Mouse (Mus musculus) heart, embryonic 14.5 days (tissue): ENCODE results near the gene Tcf12. TPM values are rescaled to one million over a fixed set of nuclear protein-coding genes. Genes with fewer than 3 reads are reported as not detected.
A peak's percentile ranks its signal among the peaks of the same experiment; 100 is the strongest.

ENCODE experiments used
- ATAC-seq: fragments of 200-750 bp; cut with Nextera tagmentation; 2 replicates; pipeline ENCODE4 v1.8.0; 2017; ENCODE audit warnings: low read depth, moderate TSS enrichment; ENCODE audit not compliant: insufficient number of reproducible peaks, insufficient read depth, low FRiP score
- H3K27ac ChIP-seq, 2 experiments: fragments of 200-500 bp in 1 of 2; fragments of 300-500 bp in 1 of 2; sonication (generic) in 1 of 2; replicated peaks in 1 of 2; 2 replicates each; pipeline ENCODE4 v1.5.1; 2012 to 2014; ENCODE audit warnings: low read depth in 2 of 2, low read length in 2 of 2, control low read depth in 1 of 2, mild to moderate bottlenecking in 1 of 2, mixed read lengths in 1 of 2; ENCODE audit not compliant: control insufficient read depth in 1 of 2, insufficient read depth in 1 of 2
- H3K27me3 ChIP-seq: fragments of 300-500 bp; sonication (generic); 2 replicates; pipeline ENCODE4 v1.6.1; 2014; ENCODE audit warnings: mild to moderate bottlenecking, low read length, control low read depth; ENCODE audit not compliant: control insufficient read depth, insufficient read depth
- H3K36me3 ChIP-seq: fragments of 300-500 bp; sonication (generic); 2 replicates; pipeline ENCODE4 v1.6.1; 2014; ENCODE audit warnings: mild to moderate bottlenecking, control low read depth, low read length, mixed read lengths; ENCODE audit not compliant: control insufficient read depth, insufficient read depth
- H3K4me1 ChIP-seq, 2 experiments: fragments of 200-500 bp in 1 of 2; fragments of 300-500 bp in 1 of 2; sonication (generic) in 1 of 2; 2 replicates each; pipeline ENCODE4 v1.6.1; 2012 to 2014; ENCODE audit warnings: low read length in 2 of 2, control low read depth in 1 of 2, mixed read lengths in 1 of 2; ENCODE audit not compliant: control insufficient read depth in 2 of 2, insufficient read depth in 2 of 2
- H3K4me2 ChIP-seq: fragments of 300-500 bp; sonication (generic); 2 replicates; pipeline ENCODE4 v1.6.1; 2014; ENCODE audit warnings: mild to moderate bottlenecking, low read length
- H3K4me3 ChIP-seq, 2 experiments: fragments of 200-500 bp in 1 of 2; fragments of 300-500 bp in 1 of 2; sonication (generic) in 1 of 2; 2 replicates each; pipeline ENCODE4 v1.5.1; 2012 to 2014; ENCODE audit warnings: low read length in 2 of 2, mild to moderate bottlenecking in 2 of 2, control low read depth in 1 of 2, low read depth in 1 of 2, moderate library complexity in 1 of 2; ENCODE audit not compliant: control insufficient read depth in 1 of 2, insufficient read depth in 1 of 2
- H3K9ac ChIP-seq: fragments of 300-500 bp; sonication (generic); 2 replicates; pipeline ENCODE4 v1.6.1; 2014; ENCODE audit warnings: mild to moderate bottlenecking, low read length
- H3K9me3 ChIP-seq: fragments of 300-500 bp; sonication (generic); 2 replicates; pipeline ENCODE4 v1.6.1; 2016; ENCODE audit warnings: low read length, control low read depth; ENCODE audit not compliant: control insufficient read depth
- WGBS: fragments of 180-500 bp; shearing (Covaris S2); extraction: QIAGEN DNeasy Blood & Tissue Kit; methylation state at CpG from one replicate; pipeline ENCODE4 v1.1.7; 2014; 5-methylcytosine and 5-hydroxymethylcytosine counted together
- polyA plus RNA-seq: library from polyadenylated mRNA; unstranded; fragments of >200 nt; fragmentation: Nextera tagmentation; extraction: Ambion mirVana; gene quantifications from 2 replicates; pipeline ENCODE4 v1.2.1, GENCODE M21; 2014

The Tcf12 gene
- polyA plus RNA-seq, 1 experiment from 2014 or later, result 35.9 TPM

GRCm38 (mm10) chr9:71959259-71960025, 152.2 kb downstream of the Tcf12 start:
- Histone ChIP-seq H3K36me3 (0 out of 2 replicates have a peak, but pooled peaks cover 3% of the 10 kb centered on the region), H3K27ac (peak overlapping the region; percentile 28 to 41; a peak in 3 of 4 replicates), H3K9ac (no peak overlapping the region), H3K9me3 (no peaks in the 10 kb centered on the region), H3K4me1 (peaks cover 2 to 12% of the 10 kb centered on the region in 2 experiments), H3K4me2 (peak overlapping the region; percentile 29; the same call in 1 of the 2 replicates), H3K4me3 (no peak overlapping the region), H3K27me3 (no peaks in the 10 kb centered on the region)
- 70% methylated on average over 11 of the region's 11 CpGs for WGBS
- peak; percentile 56; the same call in 1 of the 2 replicates for ATAC-seq

- no peak overlapping the region for H3K4me2 ChIP-seq
- H3K27ac ChIP-seq, result no peak overlapping the region
- no peak for ATAC-seq
- H3K4me1 ChIP-seq, result peaks cover 0 to 19% of the 10 kb centered on the region in 2 experiments; a peak in 3 of 4 replicates
- H3K4me3 ChIP-seq, result no peak overlapping the region
- WGBS, result 88% methylated on average over 2 of the region's 2 CpGs
- H3K36me3 ChIP-seq, result 0 out of 2 replicates have a peak, but pooled peaks cover 3% of the 10 kb centered on the region
- no peaks in the 10 kb centered on the region for H3K9me3 ChIP-seq
- H3K27me3 ChIP-seq, result no peaks in the 10 kb centered on the region
- H3K9ac ChIP-seq, result no peak overlapping the region
Observed at GRCm38 (mm10) chr9:71953217-71953616, 158.5 kb downstream of the Tcf12 start.

DNA sequence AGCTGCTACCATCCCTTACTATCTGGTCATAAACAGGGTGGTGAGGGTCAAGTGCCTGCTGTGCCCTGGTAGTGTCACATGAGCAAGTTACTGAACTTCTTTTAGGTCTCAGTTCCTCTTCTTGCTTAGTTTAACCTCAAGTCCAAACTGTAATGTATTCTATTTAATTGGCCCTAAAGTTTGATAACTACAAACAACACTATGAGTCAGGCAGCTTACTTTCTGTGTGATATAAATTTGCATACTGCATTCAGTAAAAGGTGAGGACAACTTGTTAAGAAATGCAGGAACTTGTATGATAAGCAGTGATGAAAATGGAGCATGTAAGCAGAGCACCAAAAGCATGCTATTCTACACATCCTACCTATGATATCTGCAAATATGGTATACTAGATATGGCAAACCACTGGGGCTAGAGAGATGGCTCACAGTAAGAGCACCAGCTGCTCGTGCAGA, 159.0 kb downstream of the Tcf12 start:
- H3K9me3 ChIP-seq, result no peaks in the 10 kb centered on the region
- H3K9ac ChIP-seq, result no peak overlapping the region
- H3K4me1 ChIP-seq, result peaks cover 0 to 19% of the 10 kb centered on the region in 2 experiments; a peak in 3 of 4 replicates
- no peak for ATAC-seq
- no peaks in the 10 kb centered on the region for H3K27me3 ChIP-seq
- 88% methylated on average over 1 of the region's 1 CpGs for WGBS
- H3K27ac ChIP-seq, result no peak overlapping the region
- 0 out of 2 replicates have a peak, but pooled peaks cover 5% of the 10 kb centered on the region for H3K36me3 ChIP-seq
- no peak overlapping the region for H3K4me2 ChIP-seq
- H3K4me3 ChIP-seq, result no peak overlapping the region

- Histone ChIP-seq H3K9me3 (no peaks in the 10 kb centered on the region), H3K9ac (no peak overlapping the region), H3K36me3 (0 out of 2 replicates have a peak, but pooled peaks cover 7% of the 10 kb centered on the region), H3K4me1 (peaks cover 0 to 19% of the 10 kb centered on the region in 2 experiments; a peak in 3 of 4 replicates), H3K4me2 (no peak overlapping the region), H3K27ac (no peak overlapping the region), H3K27me3 (no peaks in the 10 kb centered on the region), H3K4me3 (no peak overlapping the region)
- WGBS, result 90% methylated on average over 2 of the region's 2 CpGs
- ATAC-seq, result no peak
Observed at GRCm38 (mm10) chr9:71951926-71952325, 159.7 kb downstream of the Tcf12 start.

DNA sequence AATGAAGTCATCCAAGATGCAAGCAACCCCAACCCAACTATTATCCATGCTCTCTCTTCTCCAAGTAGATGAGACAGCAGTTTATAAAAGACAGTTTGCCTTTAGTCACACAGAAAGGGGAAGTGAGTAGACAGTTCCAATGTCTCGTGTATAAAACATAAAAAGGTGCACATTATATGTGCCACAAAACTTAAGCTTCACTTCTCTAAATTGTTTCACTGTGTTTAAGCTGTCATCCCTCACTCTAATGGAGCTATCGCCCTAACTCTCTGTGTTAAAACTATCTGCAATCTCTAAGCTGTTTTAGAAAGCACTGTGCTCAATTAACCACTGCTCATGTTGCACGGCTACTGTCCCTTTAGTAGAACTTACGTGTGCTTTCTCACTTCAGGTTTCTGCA, 160.3 kb downstream of the Tcf12 start:
- WGBS, result 77% methylated on average over 4 of the region's 4 CpGs
- H3K9me3 ChIP-seq, result no peaks in the 10 kb centered on the region
- H3K36me3 ChIP-seq, result 0 out of 2 replicates have a peak, but pooled peaks cover 7% of the 10 kb centered on the region
- H3K4me2 ChIP-seq, result no peak overlapping the region
- no peak for ATAC-seq
- H3K4me1 ChIP-seq, result peaks cover 0 to 13% of the 10 kb centered on the region in 2 experiments; a peak in 3 of 4 replicates
- no peak overlapping the region for H3K9ac ChIP-seq
- no peak overlapping the region for H3K4me3 ChIP-seq
- H3K27ac ChIP-seq, result no peak overlapping the region
- no peaks in the 10 kb centered on the region for H3K27me3 ChIP-seq

DNA sequence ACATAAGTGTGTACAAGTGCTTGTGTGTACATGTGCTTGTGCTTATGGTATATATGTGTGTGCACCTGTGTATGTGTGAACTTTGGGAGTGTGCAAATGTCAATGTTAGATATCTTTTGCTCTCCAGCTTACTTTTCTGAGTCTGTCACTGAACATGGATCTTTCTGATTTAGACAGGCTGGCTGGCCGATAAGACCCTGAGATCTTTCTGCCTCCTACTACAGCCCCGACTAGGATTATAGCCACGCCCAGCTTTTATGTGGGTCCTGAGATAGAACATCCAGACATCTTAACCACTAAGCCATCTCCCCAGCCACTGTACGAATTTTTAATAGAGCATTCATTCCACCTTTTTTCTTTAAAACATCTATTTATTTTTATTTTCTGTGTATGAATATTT, 166.9 kb downstream of the Tcf12 start:
- no peak for ATAC-seq
- H3K4me1 ChIP-seq, result no peaks in the 10 kb centered on the region
- H3K27me3 ChIP-seq, result no peaks in the 10 kb centered on the region
- H3K9me3 ChIP-seq, result no peaks in the 10 kb centered on the region
- H3K4me2 ChIP-seq, result no peak overlapping the region
- H3K9ac ChIP-seq, result no peak overlapping the region
- no peak overlapping the region for H3K27ac ChIP-seq
- 0 out of 2 replicates have a peak, but pooled peaks cover 4% of the 10 kb centered on the region for H3K36me3 ChIP-seq
- no peak overlapping the region for H3K4me3 ChIP-seq
- 83% methylated on average over 4 of the region's 4 CpGs for WGBS

DNA sequence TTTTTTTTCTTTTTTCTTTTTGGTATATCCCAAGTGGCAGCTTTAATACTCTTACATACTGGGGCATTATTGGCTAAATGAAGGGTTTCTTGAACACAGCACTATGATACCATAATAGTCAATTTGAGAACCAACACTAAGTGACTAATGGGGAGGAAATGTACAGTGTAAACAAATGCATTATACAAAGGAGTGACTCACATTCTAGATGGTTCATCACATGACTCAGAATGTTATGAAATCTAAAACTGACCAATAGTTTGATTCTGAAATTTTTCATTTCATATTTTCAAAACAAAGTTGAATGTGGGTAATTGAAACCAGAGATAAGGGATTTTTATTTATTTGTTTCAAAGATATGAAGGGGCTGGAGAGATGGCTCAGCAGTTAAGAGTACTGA, 169.2 kb downstream of the Tcf12 start:
- no peaks in the 10 kb centered on the region for H3K36me3 ChIP-seq
- no peak for ATAC-seq
- no peak overlapping the region for H3K9ac ChIP-seq
- H3K4me1 ChIP-seq, result no peaks in the 10 kb centered on the region
- H3K27ac ChIP-seq, result no peak overlapping the region
- H3K27me3 ChIP-seq, result no peaks in the 10 kb centered on the region
- no peak overlapping the region for H3K4me3 ChIP-seq
- no peaks in the 10 kb centered on the region for H3K9me3 ChIP-seq
- H3K4me2 ChIP-seq, result no peak overlapping the region
